Mouse (Mus musculus) ES-CJ7 (cell line): ENCODE measurements around the gene Sec14l5.

Source experiments
- DNase-seq: peaks from one replicate; pipeline ENCODE4 v3.0.0; 2011; ENCODE audit warnings: low read depth, low spot score

Gene Sec14l5

DNA sequence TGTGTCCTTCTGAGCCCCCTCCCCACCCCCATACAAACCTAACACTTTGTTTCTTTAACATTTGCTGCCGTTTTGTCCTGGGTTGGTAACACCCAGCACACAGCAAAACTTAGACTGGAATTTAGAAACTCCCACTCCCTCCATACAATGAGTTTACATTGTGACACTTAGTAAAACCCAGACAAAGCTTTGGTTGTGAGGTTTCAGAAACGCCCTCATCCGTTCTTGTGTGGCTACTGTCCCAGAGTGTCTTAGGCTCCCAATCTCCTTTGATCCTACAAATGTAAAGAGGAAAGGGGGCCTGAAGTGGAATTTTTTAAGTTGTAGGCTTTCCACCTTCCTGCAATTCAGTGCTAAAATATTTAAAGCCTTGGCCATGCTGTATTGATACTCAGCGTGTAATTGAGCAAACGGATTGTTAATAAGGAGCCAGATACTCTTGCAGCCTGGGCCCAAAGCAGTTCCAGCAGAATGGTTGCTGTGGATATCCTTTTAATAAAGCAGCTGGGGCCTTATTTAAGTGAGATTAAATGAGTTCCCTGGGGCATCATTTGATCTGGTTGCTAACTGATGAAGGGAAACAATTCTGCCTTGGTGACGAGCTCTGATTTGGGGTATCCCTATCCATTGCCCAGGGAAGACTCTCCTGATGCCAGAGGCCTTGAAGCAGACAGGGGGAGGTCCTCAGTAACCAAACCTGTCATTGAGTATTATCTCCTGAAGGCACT is 6.6 kb downstream of the Sec14l5 start:
- no peak for DNase-seq

DNA sequence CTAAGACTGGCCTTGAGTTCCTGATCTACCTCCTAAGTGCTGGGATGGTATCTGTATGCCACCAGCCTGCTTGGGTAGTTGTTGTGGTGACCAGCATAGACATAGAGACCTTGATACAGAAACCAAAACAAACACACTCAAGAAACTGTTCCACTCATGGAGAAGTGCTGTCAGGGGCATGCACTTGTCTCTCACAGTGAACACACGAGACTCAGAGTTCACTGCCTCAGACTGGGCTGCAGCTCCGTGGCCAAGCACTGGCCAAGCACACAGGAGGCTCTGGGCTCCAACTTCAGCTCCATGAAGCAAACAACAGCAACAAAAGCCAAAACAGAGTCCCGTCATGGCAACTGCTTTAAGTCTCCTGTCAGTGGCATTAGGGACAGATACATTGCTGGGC is 8.1 kb downstream of the Sec14l5 start:
- DNase-seq = no peak

DNA sequence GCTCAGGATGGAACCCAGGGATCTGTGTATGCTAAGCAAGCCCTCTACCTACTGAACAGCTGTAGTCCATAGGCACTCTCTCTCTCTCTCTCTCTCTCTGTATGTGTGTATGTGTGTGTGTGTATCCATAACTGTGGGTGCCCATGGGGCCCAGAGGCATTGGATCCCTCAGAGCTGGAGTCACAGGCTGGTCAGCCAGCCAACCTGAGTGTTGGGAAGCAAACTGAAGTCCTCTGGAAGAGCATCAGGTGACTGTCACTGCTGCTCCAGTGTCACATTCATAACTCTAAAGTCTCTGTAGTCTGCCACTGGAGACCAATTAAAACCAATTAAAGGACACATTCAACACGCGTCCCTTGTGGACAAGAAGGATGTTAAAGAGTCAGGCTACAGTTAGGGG is 9.6 kb downstream of the Sec14l5 start:
- no peak for DNase-seq

DNA sequence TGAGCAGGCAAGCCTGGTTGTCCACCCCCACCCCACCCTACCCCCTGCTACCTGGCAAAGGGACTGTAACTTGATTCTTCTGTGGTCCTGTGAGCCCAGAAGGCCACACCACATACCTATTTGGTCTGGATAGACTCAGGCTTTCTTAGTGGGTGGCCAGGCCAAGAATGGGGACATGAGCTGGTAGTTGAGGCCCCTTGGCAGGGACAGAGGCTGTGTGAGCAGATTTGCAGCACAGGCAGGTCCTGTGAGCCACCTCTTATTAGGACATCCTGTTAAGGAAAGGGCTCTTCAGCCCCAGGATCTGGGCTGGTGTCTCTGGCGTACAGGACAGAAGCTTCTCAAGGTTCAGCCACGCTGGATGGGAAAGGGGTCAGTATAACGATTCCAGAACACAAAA is 10.2 kb downstream of the Sec14l5 start:
- no peak for DNase-seq

DNA sequence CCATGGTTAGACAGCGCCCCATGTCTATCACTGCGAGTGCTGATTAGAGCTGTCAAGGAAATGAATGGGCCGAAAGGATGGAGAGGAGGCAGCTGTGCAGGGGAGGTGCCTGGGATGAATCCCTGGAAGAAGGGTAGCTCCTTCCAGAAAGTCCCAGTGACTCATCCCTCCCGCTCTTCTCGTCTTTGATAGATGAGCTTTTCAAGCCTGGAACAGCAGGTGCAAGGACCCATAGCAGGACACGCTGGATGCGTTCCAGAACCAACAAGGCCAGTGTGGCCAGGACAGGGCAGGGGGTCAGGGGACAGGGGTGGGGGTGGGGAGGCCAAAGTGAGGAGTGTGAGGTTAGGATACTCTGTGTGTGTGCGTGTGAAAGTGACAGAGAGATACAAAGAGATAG is 12.3 kb downstream of the Sec14l5 start:
- DNase-seq = no peak

DNA sequence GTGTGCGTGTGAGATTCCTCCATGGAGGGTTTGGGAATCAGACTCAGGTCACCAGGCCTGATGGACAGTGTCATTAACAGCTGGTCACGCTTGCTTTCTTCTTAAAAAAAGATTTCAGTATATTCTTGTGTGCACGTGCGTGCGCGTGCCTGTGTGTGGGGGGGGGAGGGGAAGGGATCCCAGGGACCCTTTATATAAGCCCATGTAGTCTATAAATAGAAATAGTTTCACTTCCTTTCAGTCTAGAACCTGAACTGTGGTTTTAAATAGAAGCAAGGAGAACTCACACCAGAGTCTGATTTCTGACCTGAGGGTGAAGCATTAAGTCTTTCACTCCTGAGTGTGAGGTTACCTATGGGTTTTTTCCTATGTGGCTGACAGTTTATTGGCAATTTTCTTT is 17.4 kb downstream of the Sec14l5 start:
- DNase-seq = no peak

DNA sequence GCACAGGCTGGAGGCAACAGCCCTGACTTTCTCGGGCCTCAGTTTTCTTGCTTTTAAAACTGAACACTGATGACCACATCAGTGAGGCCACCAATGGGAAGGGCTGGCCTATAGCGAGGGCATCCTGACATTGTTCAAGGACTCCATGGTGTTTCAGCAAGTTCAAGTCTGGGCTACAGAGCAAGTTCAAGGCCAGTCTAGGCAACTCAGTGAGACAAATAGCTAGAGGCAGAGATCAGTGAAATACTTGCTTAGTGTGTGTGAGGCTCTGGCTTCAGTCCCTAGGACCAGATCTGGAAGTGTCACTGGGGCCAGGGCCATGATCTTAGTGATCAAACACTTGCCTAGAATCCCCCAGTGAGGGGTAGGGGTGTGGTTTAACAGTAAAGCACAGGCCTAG is 21.1 kb downstream of the Sec14l5 start:
- no peak for DNase-seq

DNA sequence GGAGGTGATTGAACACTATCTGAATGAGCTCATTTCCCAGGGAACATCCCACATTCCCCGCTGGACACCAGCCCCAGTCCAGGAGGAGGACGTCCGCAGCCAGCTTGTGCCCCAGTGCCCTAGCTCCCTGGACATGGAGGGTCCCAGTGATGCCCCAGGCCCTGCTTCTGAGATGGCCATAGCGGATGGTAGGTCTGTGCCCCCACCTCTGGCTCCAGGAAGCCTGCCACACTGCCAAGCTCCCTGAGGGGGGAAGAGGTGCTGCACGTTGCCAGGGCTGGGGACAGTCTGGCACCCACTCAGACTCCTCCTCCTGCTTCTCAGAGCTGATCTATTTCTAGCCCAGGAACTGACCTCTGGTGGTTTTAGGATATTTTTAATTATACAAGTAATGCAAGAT is 21.9 kb downstream of the Sec14l5 start:
- no peak for DNase-seq

DNA sequence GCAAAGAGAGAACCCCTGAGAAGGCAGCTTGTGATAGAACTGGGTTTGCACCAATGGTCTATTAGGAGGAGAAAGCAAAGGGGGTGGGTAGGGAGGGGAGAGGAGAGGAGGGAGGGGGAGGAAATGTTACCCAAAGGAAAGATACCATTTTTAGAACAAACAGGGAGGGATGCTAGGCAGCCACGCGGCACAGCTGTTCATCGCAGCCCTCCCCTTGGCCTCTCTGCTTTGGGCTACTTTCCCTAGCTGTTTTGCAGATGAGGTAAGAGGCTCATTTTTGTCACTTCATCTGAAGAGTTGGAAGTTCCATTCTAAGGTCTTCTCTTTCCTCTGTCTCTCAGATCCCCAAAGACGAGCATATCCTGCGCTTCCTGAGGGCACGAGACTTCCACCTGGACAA is 25.7 kb downstream of the Sec14l5 start:
- DNase-seq = no peak

DNA sequence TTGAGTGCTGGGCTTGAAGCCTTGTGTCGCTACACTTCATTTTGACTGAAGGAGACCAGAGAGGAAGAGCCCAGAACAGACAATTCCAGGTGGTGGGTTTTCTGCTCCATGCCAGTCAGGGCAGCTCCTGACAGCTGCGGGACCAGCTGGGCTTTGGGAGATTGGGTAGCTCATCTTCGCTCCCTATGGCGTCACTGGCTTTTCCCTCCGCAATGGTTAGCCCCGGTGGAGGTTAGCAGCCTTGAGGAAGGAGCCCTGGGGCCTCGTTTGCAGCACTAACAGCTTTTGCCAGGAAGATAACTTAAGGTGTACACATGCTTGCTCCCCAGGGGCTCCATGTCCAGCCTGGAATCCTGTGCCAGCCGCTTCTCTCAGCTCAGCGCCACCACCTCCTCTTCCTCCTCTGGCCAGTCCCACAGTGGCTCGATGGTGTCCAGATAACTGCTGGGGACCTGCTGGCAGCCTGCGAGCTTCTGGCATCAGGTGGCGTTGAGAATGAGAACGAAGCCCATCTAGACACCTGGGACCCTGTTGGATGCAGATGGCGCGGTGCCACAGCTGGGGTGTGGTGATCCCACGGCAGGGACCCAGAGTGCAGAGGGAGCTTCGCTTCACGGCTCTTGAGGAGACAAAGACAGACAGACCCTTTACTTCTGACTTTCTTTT is 36.5 kb downstream of the Sec14l5 start:
- no peak for DNase-seq

DNA sequence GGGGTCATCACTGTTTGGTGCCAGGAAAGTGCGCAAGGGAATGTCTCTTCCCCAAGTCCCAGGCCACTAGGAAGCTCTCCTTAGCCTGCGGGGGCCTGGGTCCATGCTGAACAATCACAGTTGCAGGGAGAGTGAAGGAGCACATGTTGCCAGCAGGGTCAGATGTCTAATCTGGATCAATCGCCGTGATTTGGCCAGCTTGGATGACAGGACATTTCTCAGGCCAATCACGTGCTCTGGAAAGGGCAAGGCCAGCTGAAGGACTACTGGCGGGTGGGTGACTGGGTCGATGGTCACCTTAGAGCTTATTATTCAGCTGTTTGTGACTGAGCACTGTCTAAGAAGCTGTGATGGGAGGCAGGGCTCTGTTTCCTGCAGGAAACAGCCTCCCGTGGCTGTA is 37.2 kb downstream of the Sec14l5 start:
- no peak for DNase-seq

DNA sequence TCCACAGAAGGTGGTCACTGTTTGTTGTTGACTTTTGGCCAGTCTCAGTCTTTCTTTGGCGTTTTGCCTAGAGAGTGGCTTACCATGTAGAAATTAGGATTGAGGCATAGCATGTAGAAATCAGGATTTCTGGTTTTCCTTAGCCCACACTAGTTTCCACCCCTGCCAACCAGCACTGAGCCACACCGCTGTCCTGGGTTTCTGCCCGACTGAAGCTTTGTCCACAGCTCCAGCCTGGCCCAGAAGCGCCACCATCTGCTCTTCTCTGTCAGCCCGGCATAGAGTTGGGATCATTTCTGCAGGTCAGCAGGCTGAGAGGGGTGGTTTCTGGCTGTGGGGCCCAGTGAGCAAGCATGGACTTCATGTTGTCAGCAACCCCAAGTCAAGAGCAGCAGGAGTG is 38.0 kb downstream of the Sec14l5 start:
- no peak for DNase-seq

DNA sequence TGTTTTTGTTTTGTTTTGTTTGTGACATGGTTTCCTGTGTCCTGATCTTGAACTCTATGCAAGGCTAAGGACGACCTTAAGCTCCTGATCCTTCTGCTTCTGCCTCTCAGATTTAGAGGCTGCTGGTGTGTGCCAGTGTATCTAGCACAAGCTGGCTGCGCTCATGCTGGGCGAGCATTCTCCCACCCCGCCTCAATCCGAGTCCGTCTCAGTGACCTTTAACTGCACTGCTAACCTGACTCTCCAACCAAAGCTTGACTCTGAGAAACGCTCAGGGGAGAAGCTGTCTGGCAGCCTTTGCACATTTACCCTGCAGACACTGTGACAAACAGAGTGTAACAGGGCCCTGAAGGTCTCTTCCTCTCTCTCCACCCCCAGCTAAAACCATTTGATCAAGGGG is 38.8 kb downstream of the Sec14l5 start:
- no peak for DNase-seq

DNA sequence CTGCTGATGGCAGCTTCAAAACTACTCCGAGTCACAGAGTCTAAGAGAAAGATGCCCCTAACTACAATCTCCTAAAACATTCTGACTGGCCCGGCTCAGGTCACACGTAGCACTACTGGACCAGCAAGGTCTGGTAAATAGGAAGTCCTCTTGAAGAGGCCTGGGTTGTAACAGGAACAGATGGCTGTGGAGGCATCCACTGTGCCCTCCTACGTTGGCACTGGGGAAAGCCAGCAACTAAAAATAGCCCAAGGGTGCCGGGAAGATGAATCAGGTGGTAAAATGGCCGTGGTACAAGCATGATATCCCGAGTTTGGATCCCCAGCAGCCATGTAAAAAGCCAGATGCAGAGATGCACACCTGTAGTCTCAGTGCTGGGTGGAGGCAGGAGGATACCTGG is 39.3 kb downstream of the Sec14l5 start:
- DNase-seq = no peak

DNA sequence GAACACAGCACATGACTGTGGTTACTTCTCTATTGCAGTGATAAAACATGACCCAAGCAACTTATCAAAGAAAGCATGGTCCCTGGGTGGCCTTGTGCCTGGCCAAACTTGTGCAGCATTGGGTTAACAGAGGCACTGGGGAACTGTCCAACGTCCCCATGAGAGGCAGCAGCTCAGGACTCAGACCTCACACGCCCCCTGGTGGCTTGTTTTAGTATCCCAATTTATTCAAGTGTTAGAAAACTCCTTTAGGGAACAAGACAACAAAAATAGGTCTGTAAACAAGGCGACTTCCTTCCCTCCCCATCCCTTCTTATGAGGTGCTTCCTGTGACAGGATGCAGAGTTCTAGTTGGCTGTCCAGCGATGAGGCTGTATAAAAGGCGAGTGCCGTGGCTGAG is 48.2 kb downstream of the Sec14l5 start:
- peak; percentile 77 for DNase-seq

DNA sequence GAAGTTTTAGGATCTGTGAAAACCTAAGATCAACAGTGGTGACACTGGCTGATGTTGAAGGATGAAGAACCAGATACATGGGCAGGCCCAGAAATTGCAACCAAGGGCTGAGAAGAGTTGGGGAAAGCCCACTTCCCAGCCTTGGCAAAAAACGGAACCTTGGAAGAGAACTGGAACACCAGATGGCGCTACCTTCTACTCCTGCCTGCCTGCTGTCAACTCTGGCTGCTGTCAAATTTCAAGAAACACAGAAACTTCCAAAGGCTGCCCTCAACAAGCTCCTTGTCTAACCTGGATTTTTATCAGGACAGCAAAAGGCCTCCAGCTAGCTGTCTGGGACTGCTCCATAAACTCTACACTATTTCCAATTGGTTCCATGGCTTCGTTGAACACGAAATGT is 55.8 kb downstream of the Sec14l5 start:
- peak; percentile 56 for DNase-seq

DNA sequence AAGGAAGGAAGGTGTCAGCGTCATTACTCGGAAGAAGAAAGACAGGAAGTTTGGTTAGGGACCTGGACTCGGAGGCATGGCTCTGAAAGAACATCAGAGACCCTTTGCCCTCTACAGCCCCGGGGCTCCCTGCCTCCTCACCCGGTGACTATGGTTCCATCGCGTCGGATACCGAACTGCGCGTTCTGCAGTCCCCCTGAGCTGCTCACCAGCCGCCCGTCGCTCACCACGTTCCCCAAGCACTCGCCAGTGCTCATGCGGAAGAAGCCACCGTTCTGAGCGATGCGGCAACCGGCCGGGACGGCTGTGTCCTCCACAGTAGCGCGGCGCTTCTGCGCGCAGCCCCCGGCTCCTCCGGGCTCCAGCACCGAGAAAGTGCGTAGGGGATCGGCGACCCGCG is 56.3 kb downstream of the Sec14l5 start:
- no peak for DNase-seq

DNA sequence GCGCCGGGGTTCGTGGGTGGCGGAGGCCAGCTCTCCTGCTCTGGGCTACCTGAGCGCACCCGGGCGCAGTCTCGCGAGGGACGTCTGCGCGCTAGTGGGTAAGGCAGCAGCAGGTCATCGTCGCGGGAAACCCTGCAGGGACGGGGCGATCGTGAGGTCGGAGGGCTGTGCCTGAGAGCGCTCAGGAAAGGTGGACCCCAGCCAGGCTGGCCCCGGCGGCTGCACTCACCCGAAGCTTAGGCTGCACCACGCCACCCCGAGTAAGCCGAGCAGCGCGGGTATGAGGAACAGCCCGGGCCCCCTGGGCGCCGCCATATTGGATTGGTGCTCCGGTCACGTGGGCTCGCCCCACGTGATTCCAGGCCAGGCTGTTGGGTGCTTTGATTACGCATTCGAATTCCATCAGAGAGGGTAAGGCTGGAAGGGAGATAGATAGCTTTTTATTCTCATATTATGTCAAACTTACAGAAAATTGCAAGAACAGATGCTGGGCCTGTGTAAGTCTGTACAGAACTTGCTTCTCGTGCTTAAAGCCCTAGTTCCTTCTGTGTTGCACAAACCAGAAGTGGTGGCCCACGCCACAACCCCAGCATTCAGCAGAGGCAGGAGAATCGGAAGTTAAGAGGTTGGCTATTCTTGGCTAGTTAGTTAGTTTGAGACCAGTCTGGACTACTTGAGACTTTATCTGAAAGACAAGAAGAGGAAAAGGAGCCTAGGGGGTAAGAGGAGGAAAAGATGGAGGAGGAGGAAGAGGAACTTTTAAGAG is 56.9 kb downstream of the Sec14l5 start, which contains the start of gene Nagpa:
TSS of gene Nagpa (minus strand) at position 345 of the 766 bp plus-strand sequence.
- DNase-seq = peak; percentile 83

DNA sequence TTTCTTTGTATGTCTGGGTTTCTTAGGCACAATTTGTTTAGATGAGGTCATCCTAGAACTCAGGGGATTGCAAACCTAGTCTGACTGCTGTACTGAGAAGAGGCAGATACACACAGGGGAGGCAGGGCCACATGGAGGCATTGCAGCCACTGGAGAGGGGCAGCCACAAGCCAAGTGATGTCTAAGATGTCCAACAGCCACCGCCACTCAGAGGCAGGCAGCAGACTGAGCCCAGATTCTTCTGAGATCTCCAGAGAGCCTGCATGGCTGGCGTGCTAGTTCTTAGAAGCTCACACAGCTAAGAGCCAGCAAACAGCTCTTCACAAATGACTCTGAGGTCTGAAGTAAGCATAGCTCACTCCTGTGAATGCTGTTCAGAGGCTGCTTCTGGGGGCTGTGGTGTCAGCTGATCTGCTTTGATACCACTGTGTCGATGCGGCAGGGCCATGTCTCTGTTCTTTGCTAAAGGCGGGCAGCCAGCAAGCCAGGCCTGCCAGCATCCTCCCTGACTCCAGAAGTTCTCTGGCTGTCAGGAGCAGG is 58.6 kb downstream of the Sec14l5 start:
- no peak for DNase-seq

DNA sequence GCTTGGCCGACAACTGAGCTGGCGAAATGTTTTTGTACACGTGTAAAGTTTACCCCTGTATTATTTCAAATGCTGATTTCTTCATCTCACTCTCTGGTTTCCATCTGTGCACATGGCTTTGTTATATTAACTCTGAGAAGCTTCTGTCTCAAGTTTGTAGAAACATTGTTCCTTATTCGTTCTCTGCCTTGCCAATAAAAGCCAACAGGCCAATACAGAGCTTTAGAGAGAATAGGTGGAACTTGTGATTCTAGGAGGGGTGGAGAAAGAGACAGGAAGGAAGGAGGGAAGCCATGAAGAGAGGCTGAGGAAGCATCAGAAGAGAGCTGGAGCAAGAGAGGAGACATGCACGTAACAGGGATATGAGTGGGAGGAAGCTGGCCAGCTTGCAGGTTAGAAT is 59.1 kb downstream of the Sec14l5 start:
- no peak for DNase-seq

DNA sequence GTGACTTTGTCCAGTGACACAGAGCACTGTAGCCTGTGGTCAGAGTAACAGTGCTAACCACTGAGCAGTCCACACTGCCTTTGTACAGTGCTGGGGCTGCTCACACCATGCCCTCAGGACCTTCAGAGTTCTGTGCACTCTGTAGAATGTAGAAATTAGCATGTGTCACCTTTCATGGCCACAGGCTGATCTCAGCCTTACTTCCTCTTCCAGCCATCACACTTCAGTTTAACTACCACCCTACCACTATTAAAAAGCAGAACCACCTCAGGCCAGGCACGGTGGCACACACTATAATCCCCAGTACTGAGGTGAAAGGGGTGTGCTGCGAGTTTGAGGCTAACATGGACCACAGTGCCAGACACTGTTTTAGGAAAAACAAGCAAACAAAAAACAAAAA is 63.5 kb downstream of the Sec14l5 start:
- no peak for DNase-seq

DNA sequence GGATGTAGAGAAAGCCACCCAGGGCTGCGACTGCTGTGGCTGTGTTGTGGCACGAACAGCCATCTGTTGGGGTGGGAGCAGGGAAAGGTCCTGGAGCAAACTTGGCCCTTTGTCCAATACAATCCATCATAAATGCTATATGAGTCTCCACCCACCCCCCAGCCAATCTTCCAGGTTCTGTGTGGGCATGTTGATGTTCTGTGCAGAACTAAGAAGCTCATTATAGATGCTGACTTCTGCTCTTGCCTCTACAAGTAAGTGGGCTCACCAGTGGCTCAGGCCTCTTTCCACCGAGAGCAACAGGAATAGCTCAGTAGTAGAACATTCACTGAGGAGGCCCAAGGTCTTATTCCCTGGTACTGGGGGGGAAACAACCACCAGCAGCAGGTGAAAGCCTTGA is 65.2 kb downstream of the Sec14l5 start:
- DNase-seq = no peak

DNA sequence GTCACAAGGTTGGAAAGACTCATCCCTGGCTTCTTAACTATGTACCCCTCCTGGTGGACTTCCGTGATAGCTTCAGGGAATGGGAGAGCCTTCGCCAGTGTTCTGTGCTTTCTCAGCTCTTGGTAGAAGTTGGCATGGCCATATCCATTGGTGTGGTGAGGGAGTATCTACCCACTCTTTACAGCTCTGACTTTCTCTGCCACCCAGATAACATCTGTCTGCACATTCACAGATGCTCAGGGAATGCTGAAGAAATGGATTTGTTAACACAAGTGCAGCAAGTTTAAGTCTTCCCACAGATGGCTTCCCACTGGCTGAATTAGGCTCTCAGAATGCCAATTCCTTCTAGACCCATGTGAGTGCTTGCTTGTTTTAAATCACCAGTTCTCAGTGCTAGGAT is 67.2 kb downstream of the Sec14l5 start:
- no peak for DNase-seq
